Mouse (Mus musculus) CH12.LX (cell line): ENCODE results near the gene Abca2. TPM values are rescaled to one million over a fixed set of nuclear protein-coding genes. Genes with fewer than 3 reads are reported as not detected.
"Not testable (repeated sequence)": the region's sequence is repeated elsewhere in the genome, so short reads cannot be mapped to it uniquely, and the experiment has no call there.

ENCODE experiments used
- DNase-seq: peaks from one replicate; pipeline ENCODE4 v3.0.0-alpha.2; 2013; ENCODE audit errors: extremely low read depth
- H3K27ac ChIP-seq: 2 replicates; pipeline ENCODE4 v1.5.1; 2012; ENCODE audit warnings: low read depth, mild to moderate bottlenecking, control low read depth, moderate library complexity; ENCODE audit not compliant: insufficient read depth
- H3K27me3 ChIP-seq: replicated peaks from 2 replicates; pipeline ENCODE3; 2012; ENCODE audit warnings: inconsistent platforms
- H3K36me3 ChIP-seq, 2 experiments: replicated peaks in 1 of 2; 2 replicates each; pipeline versions ENCODE3 to v1.6.1; 2012; ENCODE audit warnings: inconsistent platforms in 1 of 2, low read length in 1 of 2, mild to moderate bottlenecking in 1 of 2, mixed read lengths in 1 of 2, moderate library complexity in 1 of 2; ENCODE audit not compliant: control insufficient read depth in 1 of 2, insufficient read depth in 1 of 2
- H3K4me1 ChIP-seq, 2 experiments: 2 replicates each; pipeline ENCODE4 v1.6.1; 2012; ENCODE audit warnings: inconsistent platforms in 1 of 2, moderate library complexity in 1 of 2; ENCODE audit not compliant: insufficient read depth in 2 of 2, control insufficient read depth in 1 of 2
- H3K4me2 ChIP-seq: 2 replicates; pipeline ENCODE4 v1.6.1; 2012; ENCODE audit warnings: low read depth, mild to moderate bottlenecking, control low read depth; ENCODE audit not compliant: poor library complexity, insufficient read depth, severe bottlenecking
- H3K4me3 ChIP-seq, 3 experiments: fragments of 150-350 bp in 1 of 3; sonication (generic) in 1 of 3; replicated peaks in 1 of 3; 2 replicates each; pipeline versions ENCODE3 to v1.5.1; 2011 to 2012; ENCODE audit warnings: low read depth in 2 of 3, low read length in 2 of 3, mild to moderate bottlenecking in 2 of 3, moderate library complexity in 2 of 3, control low read depth in 1 of 3, improper control_type of control experiment in 1 of 3, inconsistent platforms in 1 of 3, mixed read lengths in 1 of 3; ENCODE audit not compliant: poor library complexity in 1 of 3
- H3K79me2 ChIP-seq: replicated peaks from 2 replicates; pipeline ENCODE4 v1.6.1; 2012; ENCODE audit warnings: mild to moderate bottlenecking, moderate library complexity; ENCODE audit not compliant: control insufficient read depth, poor library complexity, insufficient read depth, severe bottlenecking; ENCODE audit errors: extremely low read depth
- H3K9ac ChIP-seq: 2 replicates; pipeline ENCODE4 v1.6.1; 2012; ENCODE audit warnings: low read depth, mild to moderate bottlenecking, control low read depth, moderate library complexity; ENCODE audit not compliant: insufficient read depth
- H3K9me3 ChIP-seq: replicated peaks from 2 replicates; pipeline ENCODE3; 2012; ENCODE audit warnings: low read length, inconsistent platforms, mixed read lengths
- CHD1 ChIP-seq: IDR thresholded peaks from 2 replicates; pipeline ENCODE4 v1.6.1; 2012; ENCODE audit warnings: low read depth, low read length, improper control_type of control experiment, inconsistent platforms
- CHD2 ChIP-seq: IDR thresholded peaks from 2 replicates; pipeline ENCODE4 v1.6.1; 2011; ENCODE audit warnings: low read length, improper control_type of control experiment
- CTCF ChIP-seq, 2 experiments: IDR thresholded peaks in 1 of 2; conservative IDR thresholded peaks in 1 of 2; 2 replicates each; pipeline ENCODE4 v1.5.1; 2011 to 2012; ENCODE audit warnings: low read depth in 2 of 2, low read length in 2 of 2, improper control_type of control experiment in 1 of 2, inconsistent platforms in 1 of 2, mild to moderate bottlenecking in 1 of 2, moderate library complexity in 1 of 2
- E2F4 ChIP-seq: IDR thresholded peaks from 2 replicates; pipeline ENCODE4 v1.6.1; 2011; ENCODE audit warnings: low read depth, low read length, improper control_type of control experiment; ENCODE audit not compliant: insufficient replicate concordance
- ELF1 ChIP-seq: IDR thresholded peaks from 2 replicates; pipeline ENCODE4 v1.6.1; 2014; ENCODE audit warnings: low read depth, mild to moderate bottlenecking, inconsistent platforms, low read length, improper control_type of control experiment
- JUN ChIP-seq: IDR thresholded peaks from 2 replicates; pipeline ENCODE4 v1.6.1; 2011; ENCODE audit warnings: low read depth, mild to moderate bottlenecking, low read length, improper control_type of control experiment, moderate library complexity; ENCODE audit not compliant: insufficient read depth
- JUND ChIP-seq: conservative IDR thresholded peaks from 2 replicates; pipeline ENCODE4 v1.6.1; 2011; ENCODE audit warnings: low read depth, low read length, improper control_type of control experiment
- KAT2A ChIP-seq: IDR thresholded peaks from 2 replicates; pipeline ENCODE4 v1.6.1; 2012; ENCODE audit warnings: low read length, improper control_type of control experiment, inconsistent platforms; ENCODE audit not compliant: insufficient replicate concordance
- MAFK ChIP-seq: IDR thresholded peaks from 2 replicates; pipeline ENCODE4 v1.6.1; 2011; ENCODE audit warnings: low read length, improper control_type of control experiment; ENCODE audit not compliant: insufficient replicate concordance
- MAX ChIP-seq: IDR thresholded peaks from 2 replicates; pipeline ENCODE4 v1.6.1; 2011; ENCODE audit warnings: low read length, improper control_type of control experiment
- MAZ ChIP-seq: IDR thresholded peaks from 2 replicates; pipeline ENCODE4 v1.6.1; 2012; ENCODE audit warnings: low read depth, mild to moderate bottlenecking, inconsistent platforms, low read length, improper control_type of control experiment, moderate library complexity
- MXI1 ChIP-seq: IDR thresholded peaks from 2 replicates; pipeline ENCODE4 v1.6.1; 2011; ENCODE audit warnings: mild to moderate bottlenecking, low read depth, low read length, improper control_type of control experiment
- MYC ChIP-seq: IDR thresholded peaks from 2 replicates; pipeline ENCODE4 v1.6.1; 2011; ENCODE audit warnings: low read depth, mild to moderate bottlenecking, improper control_type of control experiment, low read length
- NELFE ChIP-seq: IDR thresholded peaks from 2 replicates; pipeline ENCODE4 v1.6.1; 2011; ENCODE audit warnings: low read depth, low read length, improper control_type of control experiment
- POLR2AphosphoS2 ChIP-seq: IDR thresholded peaks from 2 replicates; pipeline ENCODE4 v1.6.1; 2011; ENCODE audit warnings: low read depth, low read length, improper control_type of control experiment
- RAD21 ChIP-seq: IDR thresholded peaks from 2 replicates; pipeline ENCODE4 v1.6.1; 2011; ENCODE audit warnings: low read depth, mild to moderate bottlenecking, low read length, improper control_type of control experiment, moderate library complexity
- RCOR1 ChIP-seq: conservative IDR thresholded peaks from 2 replicates; pipeline ENCODE4 v1.6.1; 2012; ENCODE audit warnings: low read depth, mild to moderate bottlenecking, inconsistent platforms, low read length, improper control_type of control experiment
- SIN3A ChIP-seq: IDR thresholded peaks from 2 replicates; pipeline ENCODE4 v1.6.1; 2012; ENCODE audit warnings: low read length, improper control_type of control experiment, inconsistent platforms
- TBP ChIP-seq: conservative IDR thresholded peaks from 2 replicates; pipeline ENCODE4 v1.6.1; 2011; ENCODE audit warnings: low read depth, low read length, improper control_type of control experiment
- TCF12 ChIP-seq: IDR thresholded peaks from 2 replicates; pipeline ENCODE4 v1.6.1; 2014; ENCODE audit warnings: low read depth, mild to moderate bottlenecking, inconsistent platforms, low read length, improper control_type of control experiment
- UBTF ChIP-seq: IDR thresholded peaks from 2 replicates; pipeline ENCODE4 v1.6.1; 2012; ENCODE audit warnings: low read depth, mild to moderate bottlenecking, inconsistent platforms, low read length, improper control_type of control experiment, moderate library complexity
- USF2 ChIP-seq: conservative IDR thresholded peaks from 2 replicates; pipeline ENCODE4 v1.6.1; 2011; ENCODE audit warnings: low read depth, low read length, improper control_type of control experiment
- ZC3H11A ChIP-seq: IDR thresholded peaks from 2 replicates; pipeline ENCODE4 v1.6.1; 2012; ENCODE audit warnings: low read depth, mild to moderate bottlenecking, inconsistent platforms, low read length, improper control_type of control experiment
- ZKSCAN1 ChIP-seq: IDR thresholded peaks from 2 replicates; pipeline ENCODE4 v1.6.1; 2012; ENCODE audit warnings: low read depth, inconsistent platforms, low read length, improper control_type of control experiment, borderline replicate concordance
- ZMIZ1 ChIP-seq: IDR thresholded peaks from 2 replicates; pipeline ENCODE4 v1.6.1; 2012; ENCODE audit warnings: low read depth, mild to moderate bottlenecking, inconsistent platforms, low read length, improper control_type of control experiment
- ZNF384 ChIP-seq: IDR thresholded peaks from 2 replicates; pipeline ENCODE4 v1.6.1; 2012; ENCODE audit warnings: low read depth, low read length, improper control_type of control experiment, inconsistent platforms
- dilution Hi-C: fragments of 300-500 bp; cut with MboI; formaldehyde crosslinking; loops from 2 replicates; pipeline ENCODE4 v1.14.3; 2020; ENCODE audit warnings: low sequenced_read_pairs; ENCODE audit not compliant: extremely low pct_unique_long_range_greater_than_20kb, extremely low pct_ligation_motif_present
- in situ Hi-C: fragments of 300-500 bp; cut with MboI; formaldehyde crosslinking; loops from 3 replicates; pipeline ENCODE4 v1.14.3; 2019; ENCODE audit warnings: low sequenced_read_pairs, low pct_ligation_motif_present, low pct_unique_long_range_greater_than_20kb, mixed read lengths
- polyA plus RNA-seq: library from polyadenylated mRNA; unstranded; fragments of >175 nt; gene quantifications from 2 replicates; pipeline ENCODE4 v1.2.1, GENCODE M21; 2012; ENCODE audit warnings: low read depth; ENCODE audit not compliant: insufficient read length
- total RNA-seq, 2 experiments: library from RNA; depleted of rRNA; stranded (reverse); fragments of 300-350 nt in 1 of 2; fragments of >200 nt in 1 of 2; gene quantifications; 2 replicates each; pipeline ENCODE4 v1.2.3; 2012 to 2014

Abca2 gene
- total and polyA plus RNA-seq, 3 experiments: 5.0 to 23.4 (median 13.0) TPM

DNA sequence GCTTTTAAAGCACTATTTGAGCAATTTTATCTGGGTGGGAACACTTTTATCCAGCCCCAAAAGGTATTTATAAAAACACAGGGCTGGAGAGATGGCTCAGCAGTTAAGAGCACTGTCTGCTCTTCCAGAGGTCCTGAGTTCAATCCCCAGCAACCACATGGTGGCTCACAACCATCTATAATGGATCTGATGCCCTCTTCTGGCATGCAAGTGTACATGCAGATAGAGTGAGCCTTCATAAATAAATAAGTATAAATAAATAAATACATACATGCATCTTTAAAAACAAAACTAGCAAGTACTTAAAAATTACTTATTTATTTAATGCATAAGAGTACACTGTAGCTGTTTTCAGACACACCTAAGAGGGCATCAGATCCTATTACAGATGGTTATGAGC, 15.1 kb upstream of the Abca2 start:
- not testable (repeated sequence) for H3K4me2 ChIP-seq

DNA sequence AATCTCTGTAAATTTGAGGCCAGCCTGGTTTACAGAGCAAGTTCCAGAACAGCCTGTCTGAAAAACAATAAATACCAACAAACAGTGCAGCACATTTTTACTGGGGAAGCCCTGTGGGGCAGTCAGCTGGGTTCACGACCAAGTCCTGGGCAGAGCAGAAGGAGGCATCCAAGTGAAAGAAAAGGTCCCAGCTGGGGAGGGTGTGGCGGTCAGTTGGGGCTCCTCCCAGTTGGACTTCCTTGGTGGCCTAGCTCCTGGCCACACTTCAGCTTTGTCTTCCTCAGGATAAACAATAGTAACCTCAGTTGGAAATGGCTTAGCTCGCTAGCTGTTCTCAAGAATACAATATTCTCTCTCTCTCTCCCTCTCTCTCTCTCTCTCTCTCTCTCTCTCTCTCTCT, 11.1 kb upstream of the Abca2 start:
- no peak for DNase-seq
- H3K27me3 ChIP-seq: peaks cover 42% of the 10 kb centered on the region
- H3K4me1 ChIP-seq: peaks cover 5 to 13% of the 10 kb centered on the region in 2 experiments
- TF ChIP-seq MAFK (no peak), ELF1 (no peak)
- H3K36me3 ChIP-seq: no peaks in the 10 kb centered on the region
- H3K4me3 ChIP-seq: no peak overlapping the region
- in situ Hi-C loops: no loop called here
- no peaks in the 10 kb centered on the region for H3K9me3 ChIP-seq
- H3K79me2 ChIP-seq: no peaks in the 10 kb centered on the region
- no peak overlapping the region for H3K9ac ChIP-seq
- no peak overlapping the region for H3K27ac ChIP-seq
- dilution Hi-C loops: no loop called here
- no peak overlapping the region for H3K4me2 ChIP-seq

More for the DNA sequence above, 15.1 kb upstream of the Abca2 start:
- TF ChIP-seq RAD21 (peak; percentile 26), CTCF (conservative IDR thresholded peaks at IDR 0.05 in 1 of 2, IDR thresholded peaks at IDR 0.05 in 1 of 2; ENCODE audit: low read depth in 2 of 2, low read length in 2 of 2) (peak in 1 of 2 experiments; percentile 52; a peak in 2 of 4 replicates)
- DNase-seq, dilution Hi-C loops, H3K9me3 ChIP-seq, H3K36me3 ChIP-seq, H3K27ac ChIP-seq, H3K79me2 ChIP-seq, H3K4me1 ChIP-seq, in situ Hi-C loops, H3K4me3 ChIP-seq, H3K9ac ChIP-seq: not testable (repeated sequence)
- peaks cover 66% of the 10 kb centered on the region for H3K27me3 ChIP-seq

DNA sequence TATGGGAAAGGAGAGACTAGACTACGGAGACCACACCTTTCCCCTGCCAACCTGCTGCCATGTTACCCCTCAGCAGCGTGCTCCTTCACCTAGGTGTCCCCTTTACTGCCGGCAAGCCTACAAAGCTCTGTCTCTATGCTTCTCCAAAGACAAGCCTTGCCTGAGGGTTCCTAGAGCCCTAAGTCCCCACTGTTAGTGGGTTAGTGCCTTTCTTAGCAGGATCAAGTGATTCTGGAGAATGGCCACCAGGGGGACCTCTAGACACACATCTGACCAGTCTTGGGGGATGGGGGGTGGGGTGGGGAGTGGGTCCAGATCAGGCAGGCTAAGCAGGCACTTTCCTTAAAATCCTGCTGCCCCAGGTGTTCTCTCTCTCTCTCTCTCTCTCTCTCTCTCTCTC, 6.6 kb upstream of the Abca2 start:
- no peak overlapping the region for H3K27ac ChIP-seq
- peak; percentile 77 for DNase-seq
- no peaks in the 10 kb centered on the region for H3K36me3 ChIP-seq
- H3K4me3 ChIP-seq: no peak overlapping the region
- peaks cover 3% of the 10 kb centered on the region for H3K9me3 ChIP-seq
- dilution Hi-C loops (no loop called here), in situ Hi-C loops (loop anchor here (10.0 kb wide), 1 partner anchor 133 kb away; the partner anchor contains the start of gene Edf1)
- 0 out of 2 replicates have a peak overlapping the region, but pooled peaks have one; percentile 30 for H3K4me2 ChIP-seq
- no peaks in the 10 kb centered on the region for H3K79me2 ChIP-seq
- H3K9ac ChIP-seq: no peak overlapping the region
- H3K27me3 ChIP-seq: peaks cover 16% of the 10 kb centered on the region
- H3K4me1 ChIP-seq: peaks cover 19 to 54% of the 10 kb centered on the region in 2 experiments
- TF ChIP-seq ZKSCAN1 (no peak), USF2 (no peak), MXI1 (no peak), MAFK (no peak), CTCF (conservative IDR thresholded peaks at IDR 0.05 in 1 of 2, IDR thresholded peaks at IDR 0.05 in 1 of 2; ENCODE audit: low read depth in 2 of 2, low read length in 2 of 2) (peak; percentile 34 to 88; a peak in 3 of 4 replicates), POLR2AphosphoS2 (no peak), CHD1 (no peak), MYC (no peak), E2F4 (no peak), MAZ (peak; percentile 91), SIN3A (no peak), ZMIZ1 (no peak), TCF12 (no peak), UBTF (no peak), MAX (no peak), ELF1 (no peak), TBP (no peak), RCOR1 (no peak), NELFE (no peak), ZC3H11A (peak; percentile 27; the same call in 1 of the 2 replicates), JUN (no peak), CHD2 (peak; percentile 81), JUND (no peak), KAT2A (no peak), ZNF384 (no peak)
